Mouse (Mus musculus) heart, postnatal 4 days (tissue): ENCODE measurements around the gene Gng12. TPM values are rescaled to one million over a fixed set of nuclear protein-coding genes. Genes with fewer than 3 reads are reported as not detected.
A peak's percentile ranks its signal among the peaks of the same experiment; 100 is the strongest.
"Not testable (repeated sequence)": the region's sequence is repeated elsewhere in the genome, so short reads cannot be mapped to it uniquely, and the experiment has no call there.

Experiments
- DNase-seq: peaks from one replicate; pipeline ENCODE4 v3.0.0; 2021
- total RNA-seq, 2 experiments: library from RNA; stranded (reverse); gene quantifications; 2 replicates each; pipeline ENCODE4 v1.2.3; 2021

Gng12 gene
- total RNA-seq, 2 experiments from 2014 or later, result 60.9 to 63.1 TPM

- peak; percentile 21 for DNase-seq
Observed at GRCm38 (mm10) chr6:66992232-66992631, 96.0 kb downstream of the Gng12 start.

GRCm38 (mm10) chr6:66992786-66993185 lies 96.6 kb downstream of the Gng12 start:
- DNase-seq, result no peak

- DNase-seq, result no peak
Observed at GRCm38 (mm10) chr6:66994981-66995380, 98.8 kb downstream of the Gng12 start.

GRCm38 (mm10) chr6:66995825-66996224 lies 99.6 kb downstream of the Gng12 start:
- no peak for DNase-seq

- DNase-seq, result no peak
Observed at GRCm38 (mm10) chr6:66996257-66996656, 100.1 kb downstream of the Gng12 start.

- no peak for DNase-seq
Observed at GRCm38 (mm10) chr6:66998645-66999044, 102.4 kb downstream of the Gng12 start.

GRCm38 (mm10) chr6:66999800-67000199 lies 103.6 kb downstream of the Gng12 start:
- no peak for DNase-seq

- no peak for DNase-seq
Observed at GRCm38 (mm10) chr6:67009888-67010287, 113.7 kb downstream of the Gng12 start.

- DNase-seq, result no peak
Observed at GRCm38 (mm10) chr6:67010370-67011216, 114.4 kb downstream of the Gng12 start.

GRCm38 (mm10) chr6:67011217-67011518 lies 115.0 kb downstream of the Gng12 start:
- no peak for DNase-seq

GRCm38 (mm10) chr6:67013293-67013948 lies 117.2 kb downstream of the Gng12 start:
- no peak for DNase-seq

GRCm38 (mm10) chr6:67013949-67014678 lies 117.9 kb downstream of the Gng12 start:
- DNase-seq, result no peak

GRCm38 (mm10) chr6:67014679-67015075 lies 118.5 kb downstream of the Gng12 start:
- no peak for DNase-seq

- peak; percentile 45 for DNase-seq
Observed at GRCm38 (mm10) chr6:67015739-67016519, 119.7 kb downstream of the Gng12 start.

- DNase-seq, result no peak
Observed at GRCm38 (mm10) chr6:67016520-67017111, 120.4 kb downstream of the Gng12 start.

- no peak for DNase-seq
Observed at GRCm38 (mm10) chr6:67018365-67018764, 122.2 kb downstream of the Gng12 start.

- DNase-seq, result not testable (repeated sequence)
Observed at GRCm38 (mm10) chr6:67019001-67019400, 122.8 kb downstream of the Gng12 start.

GRCm38 (mm10) chr6:67021308-67021707 lies 125.1 kb downstream of the Gng12 start:
- no peak for DNase-seq

- no peak for DNase-seq
Observed at GRCm38 (mm10) chr6:67023729-67024128, 127.5 kb downstream of the Gng12 start.

GRCm38 (mm10) chr6:67026661-67027060 lies 130.5 kb downstream of the Gng12 start:
- no peak for DNase-seq

GRCm38 (mm10) chr6:67027438-67028142 lies 131.4 kb downstream of the Gng12 start:
- no peak for DNase-seq
